Comparison of ENCODE assay signal across 14 mouse cellular contexts in genomic region chr3:109683608-109684295, GRCm38 (mm10).
DNase-seq lines count a peak whose midpoint lies in the region; ATAC-seq and TF ChIP-seq lines count a peak whose summit lies in the region.
"Had no signal": no experiment of that assay in that cellular context is flagged by ENCODE, and none has a peak within 500 bp of the region (broad histone marks: within the 10 kb centered on the region; RNA-seq: fewer than 3 reads in every experiment).

No protein-coding gene starts in this region.

- DNase-seq in adrenal gland, adult 2 months, result peak; percentile 12
- DNase-seq in adrenal gland, postnatal 4 days (ENCODE audit: low spot score in 2 of 2), result no peak
- DNase-seq in lung, postnatal 25 days (ENCODE audit: low spot score), result peak; percentile 1
- DNase-seq in lung, postnatal 36 days, result no peak
- peak; percentile 2 to 12 for DNase-seq in gastrocnemius, adult 8-10 months (ENCODE audit: low spot score in 2 of 2)
- no peak for DNase-seq in hindbrain, postnatal 0 days (ENCODE audit: low spot score)
- DNase-seq: heart, postnatal 4 days; kidney, adult 11 months; liver; midbrain, embryonic 14.5 days; retina, postnatal 1 day had no signal

- no peak for TF ChIP-seq CTCF in hindbrain, postnatal 0 days (IDR thresholded peaks at IDR 0.05; ENCODE audit: low read depth)

- H3K27ac ChIP-seq in stomach, embryonic 16.5 days (ENCODE audit: low read length), result peak overlapping the region; percentile 72
- H3K27ac ChIP-seq in hindbrain, postnatal 0 days, result no peak overlapping the region

- no peak overlapping the region for H3K9ac ChIP-seq in stomach, embryonic 16.5 days (ENCODE audit: low read length)
- H3K9ac ChIP-seq in hindbrain, postnatal 0 days (replicated peaks; ENCODE audit: low read length), result no peak overlapping the region

- H3K36me3 ChIP-seq in stomach, embryonic 16.5 days (ENCODE audit: control insufficient read depth, insufficient read depth, low read length), result no peaks in the 10 kb centered on the region; the same call in 1 of the 2 replicates
- H3K36me3 ChIP-seq in hindbrain, postnatal 0 days (ENCODE audit: insufficient read depth, low read length), result no peaks in the 10 kb centered on the region

- no peaks in the 10 kb centered on the region for H3K4me1 ChIP-seq in stomach, embryonic 16.5 days (ENCODE audit: control insufficient read depth, insufficient read depth, low read length)
- no peaks in the 10 kb centered on the region for H3K4me1 ChIP-seq in hindbrain, postnatal 0 days (ENCODE audit: insufficient read depth, low read length)

- H3K4me3 ChIP-seq in stomach, embryonic 16.5 days (replicated peaks; ENCODE audit: low read length), result no peak overlapping the region
- H3K4me3 ChIP-seq in hindbrain, postnatal 0 days (ENCODE audit: low read length), result no peak overlapping the region

- no peak overlapping the region for H3K4me2 ChIP-seq in stomach, embryonic 16.5 days (ENCODE audit: low read depth, low read length)
- H3K4me2 ChIP-seq in hindbrain, postnatal 0 days (ENCODE audit: low read depth, low read length), result no peak overlapping the region

- WGBS in stomach, embryonic 16.5 days, result 51% methylated on average over 5 of the region's 5 CpGs
- WGBS in hindbrain, postnatal 0 days, result 65% methylated on average over 5 of the region's 5 CpGs

- no peak for ATAC-seq in stomach, embryonic 16.5 days (ENCODE audit: insufficient read depth, low FRiP score)
- ATAC-seq in hindbrain, postnatal 0 days, result no peak
- ATAC-seq in megakaryocyte-erythroid progenitor cell, adult 5-6 weeks (replicated peaks; ENCODE audit: low FRiP score, low TSS enrichment, poor library complexity, severe bottlenecking), result no peak
- ATAC-seq: lung, postnatal 0 days had no signal

- no peaks in the 10 kb centered on the region for H3K27me3 ChIP-seq in stomach, embryonic 16.5 days (ENCODE audit: control insufficient read depth, insufficient read depth, low read length)
- no peaks in the 10 kb centered on the region for H3K27me3 ChIP-seq in hindbrain, postnatal 0 days (ENCODE audit: insufficient read depth, low read length)

- H3K9me3 ChIP-seq in stomach, embryonic 16.5 days (replicated peaks; ENCODE audit: control insufficient read depth, low read length), result no peaks in the 10 kb centered on the region
- no peaks in the 10 kb centered on the region for H3K9me3 ChIP-seq in hindbrain, postnatal 0 days (ENCODE audit: low read length)

Comparison
In these comparisons a context has a peak if more than half of its experiments do, and no peak if none do; other contexts are left out.
1. DNase-seq: peak in adrenal gland, adult 2 months (single experiment), lung, postnatal 25 days (single experiment) and gastrocnemius, adult 8-10 months (2 of 2); none in adrenal gland, postnatal 4 days (0 of 2), lung, postnatal 36 days (single experiment) and hindbrain, postnatal 0 days (single experiment).